Mouse (Mus musculus): ENCODE measurements at regions not wholly inside any gene's neighbourhood (a gene's known extent, or its start where the extent isn't known, plus 50 kb on each side); places are given as distances from the start of the nearest gene placed in this dataset.

DNA sequence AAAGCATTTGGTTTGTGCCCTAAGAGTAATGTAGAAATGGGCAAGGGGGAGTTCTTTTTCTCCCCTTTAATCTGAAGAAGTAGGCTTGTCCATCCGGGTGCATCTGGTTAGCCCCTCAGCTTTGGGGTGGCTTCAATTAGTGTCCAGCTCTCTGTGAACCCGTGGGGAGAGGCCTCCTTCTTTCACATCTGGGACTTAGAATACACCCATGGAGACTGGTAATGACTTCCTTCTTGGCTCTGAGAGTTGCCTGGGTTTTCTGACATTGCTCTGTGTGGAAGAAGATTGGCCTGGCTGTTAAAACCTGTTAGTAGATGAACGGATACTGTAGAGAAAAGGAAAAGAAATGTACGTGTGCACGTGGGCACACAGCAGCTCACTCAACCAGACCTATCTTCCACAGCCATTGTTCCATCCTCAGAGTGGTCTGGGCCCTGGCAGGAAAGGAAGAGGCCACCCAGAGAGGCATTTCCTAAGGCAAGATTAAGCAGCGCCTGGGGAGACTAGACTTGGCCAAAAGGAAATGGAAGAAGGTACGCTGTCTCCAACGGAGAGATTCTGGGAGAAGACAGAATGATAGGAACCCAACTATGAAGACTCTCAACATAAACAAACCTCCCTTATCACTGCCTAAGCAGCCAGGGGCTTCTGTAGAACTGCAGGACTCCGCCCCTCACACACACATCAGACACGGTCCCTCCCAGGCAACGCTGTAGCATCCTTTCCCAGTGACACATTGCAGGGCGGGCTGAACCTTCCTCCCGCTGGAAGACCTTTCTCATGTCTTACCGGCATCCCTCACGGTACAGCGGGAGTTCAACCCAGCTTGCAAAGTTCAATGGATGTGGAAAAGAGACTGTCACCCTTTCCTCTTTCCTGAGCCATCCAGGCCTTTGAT lies 372.4 kb downstream of the Foxo1 start:
- no peak for DNase-seq

DNA sequence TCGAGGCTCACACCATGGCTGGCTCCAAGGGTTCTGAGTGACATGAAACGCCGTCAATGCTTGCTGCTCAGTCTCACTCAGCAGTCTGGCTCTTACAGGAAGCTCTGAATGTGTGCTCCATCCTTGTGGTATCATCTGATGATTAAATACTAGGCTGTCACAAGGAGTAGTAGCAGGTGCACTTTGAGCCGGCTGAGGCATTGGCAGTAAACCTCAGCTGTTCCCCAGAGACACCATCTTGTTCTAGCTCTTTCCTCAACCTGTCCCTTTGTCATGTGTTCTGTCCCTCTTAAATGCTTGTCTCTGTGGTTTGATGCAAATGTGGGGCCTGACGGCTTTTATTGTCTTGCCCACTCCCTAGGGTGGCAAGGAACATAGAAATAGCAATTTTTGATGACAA lies 370.7 kb downstream of the Foxo1 start:
- DNase-seq, result no peak

DNA sequence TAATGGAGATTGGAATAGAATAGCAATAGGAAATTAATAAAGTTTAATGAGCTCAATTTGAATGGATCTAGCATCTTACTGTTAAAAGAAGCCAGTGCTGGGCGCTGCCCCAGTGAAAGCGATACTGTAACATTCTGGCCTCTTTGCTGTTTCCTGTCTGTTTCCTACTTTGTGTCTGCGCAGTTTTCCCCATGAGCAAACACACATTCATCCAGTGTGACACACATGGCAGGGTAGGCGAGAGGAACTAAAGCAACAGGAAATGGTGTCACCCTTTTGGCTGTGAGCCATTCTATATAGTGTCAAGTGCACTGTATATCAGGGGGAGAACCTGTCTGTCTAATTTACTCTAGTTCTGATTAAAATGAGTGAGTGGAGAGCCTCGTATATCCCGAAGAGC lies 366.2 kb downstream of the Foxo1 start:
- no peak for DNase-seq

DNA sequence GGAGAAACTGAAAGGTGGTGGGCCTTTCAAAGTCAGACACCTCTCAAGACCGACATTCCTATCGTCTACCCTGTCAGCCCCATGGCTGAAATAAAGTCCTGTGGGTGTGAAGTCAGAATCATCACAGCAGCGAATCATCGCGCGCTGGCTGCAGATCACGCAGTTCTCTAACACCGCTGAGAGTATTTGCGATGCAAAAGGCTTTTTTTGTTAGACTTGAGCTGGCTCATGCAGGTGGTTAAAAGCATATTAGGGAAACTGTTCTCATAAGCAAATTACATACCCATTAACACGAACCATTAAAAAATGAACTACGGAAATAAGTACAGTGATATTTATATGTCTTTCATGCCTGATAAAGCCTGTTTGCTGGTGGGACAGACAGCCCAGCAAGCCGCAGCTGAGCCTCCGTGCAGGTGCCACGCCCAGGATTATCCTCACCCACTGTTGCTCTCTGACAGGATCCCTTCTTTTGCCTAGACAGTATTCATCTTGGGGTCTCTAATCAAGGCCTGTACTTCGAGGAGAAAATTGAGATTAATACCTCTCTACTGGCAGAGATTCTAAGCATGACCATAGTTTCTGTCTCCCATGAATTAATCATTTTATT lies 365.5 kb downstream of the Foxo1 start:
- no peak for DNase-seq

DNA sequence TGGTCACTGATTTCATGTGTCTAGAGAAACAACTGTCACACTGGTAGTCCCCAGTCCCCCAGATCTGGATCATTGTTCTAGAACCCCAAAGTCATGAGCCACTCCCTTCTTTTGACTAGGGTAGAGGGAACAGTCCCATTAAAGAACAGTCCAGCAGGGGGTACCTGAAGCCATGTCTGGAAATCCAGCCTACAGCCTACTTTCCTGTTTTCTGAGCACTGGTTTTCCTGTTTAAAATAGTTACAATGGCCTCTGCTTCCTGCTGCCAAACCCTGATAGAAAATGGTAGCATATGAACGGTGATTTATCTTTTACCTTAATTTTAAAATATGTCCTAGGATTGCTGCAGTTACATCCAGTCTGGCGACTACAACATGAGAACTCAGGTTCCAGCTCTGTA lies 364.5 kb downstream of the Foxo1 start:
- no peak for DNase-seq

DNA sequence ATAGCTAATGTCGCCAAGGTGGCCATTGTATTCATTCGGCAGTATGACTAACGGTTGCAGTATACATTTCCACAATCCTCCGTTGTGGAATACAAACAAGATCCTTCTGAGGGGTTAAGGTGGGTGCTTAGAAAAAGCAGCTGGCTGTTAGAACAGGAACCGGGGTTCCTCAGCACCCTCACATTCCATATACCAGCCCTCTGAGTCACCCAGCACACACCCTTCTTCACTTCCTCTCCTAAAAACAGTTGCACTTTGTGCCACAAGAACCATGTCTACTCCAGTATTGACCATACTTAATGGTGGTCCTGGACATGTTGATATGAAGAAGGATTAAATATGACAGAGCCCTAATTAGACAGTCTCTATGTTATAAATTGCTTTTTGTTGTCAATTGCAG lies 362.1 kb downstream of the Foxo1 start:
- DNase-seq, result no peak

DNA sequence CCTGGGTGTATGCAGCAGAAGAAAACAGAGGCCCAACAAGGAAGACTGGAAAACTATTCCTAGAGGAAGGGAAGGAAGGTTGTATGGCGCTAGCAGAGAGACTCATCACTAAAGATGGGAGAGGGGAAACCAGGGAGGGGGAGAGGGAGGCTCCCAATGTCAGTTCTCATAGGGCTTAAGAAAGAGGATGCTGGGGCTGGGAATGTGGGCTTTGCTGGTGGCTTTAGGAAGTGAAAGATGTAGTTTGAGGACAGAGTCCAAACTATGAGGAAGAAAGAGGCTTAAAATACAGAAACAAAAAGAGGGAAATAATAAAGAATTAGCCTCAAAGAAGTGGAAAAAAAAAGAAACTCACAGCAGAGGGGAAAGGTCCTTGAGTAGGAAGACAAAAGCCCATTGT lies 357.0 kb downstream of the Foxo1 start:
- no peak for DNase-seq

DNA sequence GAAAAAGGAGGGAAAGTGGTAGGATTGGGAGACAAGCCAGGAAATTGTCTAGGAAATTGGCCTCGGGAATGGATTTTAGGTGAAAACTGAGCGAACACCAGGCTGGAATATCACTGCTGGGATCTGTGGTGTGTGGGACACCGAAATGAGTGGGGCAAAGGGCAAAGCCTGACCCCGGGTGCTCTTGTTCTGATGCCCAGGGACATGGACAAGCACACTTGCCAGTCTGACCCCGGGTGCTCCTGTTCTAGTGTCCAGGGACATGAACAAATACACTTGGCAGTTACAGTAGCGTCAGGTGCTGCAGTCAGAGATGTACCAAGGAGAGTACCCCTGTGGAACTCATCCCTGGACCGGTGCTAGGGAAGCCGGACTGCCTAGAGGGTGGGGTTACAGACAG lies 354.4 kb downstream of the Foxo1 start:
- DNase-seq, result no peak

DNA sequence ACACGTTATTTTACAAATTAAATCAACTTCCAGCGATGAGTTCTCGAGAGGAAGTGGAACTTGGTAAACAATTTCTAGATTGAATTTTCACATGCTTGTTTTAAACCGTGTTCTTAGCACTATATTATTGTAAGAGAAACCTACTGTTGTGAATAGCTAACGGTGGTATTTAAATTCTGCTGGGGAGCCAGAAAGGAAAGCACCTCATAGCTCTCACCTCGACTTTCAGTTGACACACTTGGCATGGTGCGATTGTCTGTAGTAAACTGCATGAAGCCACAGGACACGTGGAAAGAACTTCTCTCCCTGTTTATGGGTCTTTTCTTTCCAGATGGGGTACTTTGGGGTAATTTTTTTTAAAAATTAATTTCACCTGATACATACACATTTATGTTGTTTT lies 353.8 kb downstream of the Foxo1 start:
- no peak for DNase-seq

DNA sequence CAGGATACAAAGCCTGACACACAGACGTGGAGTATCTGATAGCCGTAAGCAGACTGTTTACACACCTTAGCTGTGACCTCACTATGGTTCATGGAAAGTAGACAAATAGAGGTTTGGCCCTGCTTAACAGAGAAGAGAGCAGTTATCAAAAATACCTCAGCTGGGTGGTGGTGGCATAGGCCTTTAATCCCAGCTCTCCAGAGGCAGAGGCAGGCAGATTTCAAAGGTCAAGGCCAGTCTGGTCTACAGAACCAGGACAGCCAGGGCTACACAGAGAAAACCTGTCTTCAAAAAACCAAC lies 350.7 kb downstream of the Foxo1 start:
- DNase-seq, result no peak

DNA sequence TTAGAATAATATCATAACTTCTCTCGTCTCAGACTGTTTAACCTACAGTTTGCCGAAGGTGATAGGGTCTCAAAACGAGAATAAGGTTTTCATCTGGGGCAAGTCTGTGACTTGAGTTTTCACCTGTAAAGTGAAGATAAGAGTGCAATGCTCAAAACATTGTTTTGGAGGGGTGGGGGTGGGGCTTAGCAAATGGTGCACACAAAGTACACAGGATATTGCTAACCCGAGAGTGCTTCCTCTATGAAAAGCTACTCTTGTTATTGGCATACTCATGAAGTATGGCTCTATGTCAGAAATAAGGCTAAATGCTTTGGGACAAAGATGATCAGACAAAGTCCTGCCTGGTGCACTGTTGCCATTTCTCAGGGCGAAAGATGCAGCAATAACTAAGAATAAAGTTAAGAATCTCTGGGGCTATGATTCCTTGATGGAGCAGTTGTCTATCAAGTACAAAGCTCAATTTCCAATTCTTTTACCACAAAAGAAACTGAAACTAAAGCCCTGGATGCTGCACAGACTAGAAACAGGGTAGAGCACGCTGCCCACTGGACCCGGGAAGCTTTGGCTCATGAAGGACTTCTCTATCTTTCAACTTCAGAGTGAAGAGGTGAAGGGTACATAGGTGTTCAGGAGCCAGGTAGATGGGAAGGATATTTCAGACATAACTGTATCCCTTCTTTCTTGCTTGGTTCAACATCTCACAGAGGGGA lies 350.2 kb downstream of the Foxo1 start:
- no peak for DNase-seq

DNA sequence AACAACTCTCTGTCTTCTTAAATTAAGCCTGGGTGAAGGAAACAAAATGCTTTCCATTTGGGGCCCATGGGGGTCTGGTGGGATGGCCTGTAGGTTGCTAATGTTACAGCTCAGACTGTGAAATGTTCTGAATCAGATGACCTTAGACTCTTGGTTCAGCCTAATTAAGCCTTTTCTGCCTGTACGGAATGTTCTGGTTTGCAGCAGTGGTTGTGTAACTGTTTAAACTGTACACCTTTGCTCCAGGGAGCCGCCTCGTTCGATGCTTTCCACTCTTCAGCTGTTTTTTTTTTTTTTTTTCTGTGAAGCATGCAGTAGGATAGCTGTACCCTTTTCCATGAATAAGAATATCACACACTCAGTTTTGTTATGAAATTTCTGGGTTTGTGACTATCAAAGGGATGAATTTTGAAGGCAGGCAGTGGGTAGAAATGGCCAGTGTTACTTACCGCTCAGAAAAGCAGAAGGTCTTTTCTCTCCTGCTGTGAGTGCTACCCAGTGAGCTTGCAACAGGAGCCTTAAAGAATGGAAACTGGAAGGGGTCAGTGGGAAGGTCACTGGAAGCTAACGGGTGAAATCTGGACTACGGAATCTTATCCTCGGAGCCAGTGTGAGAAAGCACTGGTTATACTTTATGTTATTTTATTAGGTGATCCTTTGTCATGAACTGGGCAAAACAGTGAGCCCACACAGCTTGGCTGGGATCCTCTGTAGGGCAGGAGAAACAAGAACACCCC lies 349.4 kb downstream of the Foxo1 start:
- no peak for DNase-seq

DNA sequence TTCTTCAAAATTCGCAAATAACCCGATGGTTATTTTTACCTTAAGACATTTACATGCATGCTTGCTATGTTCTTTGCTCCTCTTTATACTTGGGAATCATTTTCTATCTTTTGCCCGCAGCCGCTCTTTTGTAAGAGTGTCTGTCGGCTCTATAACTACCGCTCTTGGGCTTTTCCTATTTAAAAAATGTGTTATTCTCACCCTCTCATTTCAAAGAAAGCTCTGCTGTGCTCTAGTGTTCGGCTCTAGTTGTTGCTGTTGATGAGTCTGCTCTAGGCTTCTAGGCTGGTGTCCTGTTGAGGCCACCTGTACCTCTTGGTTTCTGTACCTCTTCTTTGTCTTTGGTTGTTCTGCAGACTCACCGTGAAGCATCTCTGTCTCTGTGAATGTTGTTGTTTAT lies 343.7 kb downstream of the Foxo1 start:
- no peak for DNase-seq

DNA sequence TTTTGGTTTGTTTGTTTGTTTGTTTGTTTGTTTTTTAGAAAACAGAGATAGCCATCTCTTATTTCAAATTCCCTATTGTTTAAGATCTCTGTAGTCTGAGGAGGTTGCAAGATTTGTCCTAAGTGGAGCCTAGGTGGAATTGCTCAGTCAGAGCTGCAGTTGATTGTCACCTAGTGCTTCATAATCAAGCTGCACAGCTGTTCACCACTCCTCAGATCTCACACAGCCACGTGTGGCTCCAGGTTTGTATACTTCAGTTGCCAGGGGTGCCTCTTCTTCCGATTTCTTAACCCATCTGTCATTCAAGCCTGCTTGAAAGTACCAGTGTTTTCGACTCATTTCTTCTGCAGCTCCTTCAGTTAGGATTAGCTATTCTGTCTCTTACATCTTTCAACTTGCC lies 342.3 kb downstream of the Foxo1 start:
- no peak for DNase-seq

DNA sequence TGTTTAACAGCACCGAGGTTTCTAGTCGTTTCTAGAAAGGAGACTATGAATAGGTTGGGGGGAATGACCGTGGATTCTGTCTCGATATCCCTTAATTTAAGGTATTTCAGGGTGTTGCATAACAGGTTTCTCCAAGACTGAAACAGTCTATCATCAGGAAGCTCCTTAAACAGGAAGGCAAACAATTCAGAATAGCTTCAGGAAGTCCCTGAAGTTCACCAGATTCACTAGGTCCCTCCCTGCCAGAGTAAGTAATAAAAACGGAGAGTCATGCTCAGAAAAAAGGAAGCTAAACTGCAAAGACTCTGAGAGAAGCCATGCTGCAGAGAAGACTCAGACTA lies 339.9 kb downstream of the Foxo1 start:
- no peak for DNase-seq

DNA sequence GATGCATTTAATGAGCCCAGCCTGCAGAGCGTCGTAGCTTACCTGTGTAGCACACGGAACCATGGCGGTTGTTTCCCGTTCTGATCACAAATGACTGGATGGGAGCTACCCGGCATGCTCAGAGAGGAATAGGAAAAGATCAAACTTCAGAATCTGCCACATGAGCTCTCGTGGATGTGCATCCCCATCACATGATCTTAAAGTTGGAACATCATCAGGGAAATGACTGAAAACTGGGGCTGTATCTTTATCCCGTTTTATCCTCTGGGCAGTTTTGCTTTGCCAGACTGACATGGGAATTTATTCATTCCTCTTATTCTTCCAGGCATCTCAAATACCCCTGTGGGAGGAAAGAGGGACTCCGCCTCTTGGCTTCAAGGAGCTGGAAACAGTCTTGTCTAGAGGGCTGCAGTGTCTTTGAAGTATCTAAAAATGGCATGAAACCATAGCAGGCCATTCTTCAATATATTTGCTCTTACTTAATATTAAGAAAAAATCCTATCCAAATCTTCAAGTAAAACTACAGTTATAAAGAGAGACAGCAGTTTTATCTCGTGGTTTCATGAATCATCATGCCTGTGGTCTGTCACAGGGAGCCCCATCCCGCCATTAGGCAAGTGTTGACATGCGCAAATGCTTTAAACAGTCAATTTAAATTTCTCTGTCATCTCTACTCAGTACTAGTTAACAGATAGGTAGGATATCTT lies 339.4 kb downstream of the Foxo1 start:
- DNase-seq, result no peak

DNA sequence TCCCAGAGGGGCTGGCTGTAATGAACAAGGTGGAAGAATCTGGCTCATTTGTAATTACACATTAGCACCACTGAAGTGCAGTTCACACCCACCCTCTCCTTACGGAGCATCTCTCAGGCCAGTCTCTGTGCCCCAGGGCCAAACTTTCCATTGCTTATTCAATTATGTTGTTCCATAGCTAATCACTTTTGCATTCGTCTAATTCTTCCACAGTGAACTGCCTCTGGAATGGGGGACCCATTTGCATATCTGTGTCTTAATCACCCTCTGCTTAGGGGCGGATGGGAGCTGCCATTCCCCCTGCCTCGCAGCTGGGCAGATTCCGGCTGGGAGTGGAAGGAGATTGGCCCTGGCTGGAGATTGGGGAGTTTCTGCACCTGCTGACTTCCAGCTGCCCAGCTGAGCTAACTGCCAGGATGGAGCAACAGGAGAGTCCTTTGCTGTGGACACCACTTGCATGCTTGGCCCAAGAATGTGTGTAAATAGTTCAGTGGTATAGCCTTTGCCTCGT lies 337.2 kb downstream of the Foxo1 start:
- DNase-seq, result no peak

DNA sequence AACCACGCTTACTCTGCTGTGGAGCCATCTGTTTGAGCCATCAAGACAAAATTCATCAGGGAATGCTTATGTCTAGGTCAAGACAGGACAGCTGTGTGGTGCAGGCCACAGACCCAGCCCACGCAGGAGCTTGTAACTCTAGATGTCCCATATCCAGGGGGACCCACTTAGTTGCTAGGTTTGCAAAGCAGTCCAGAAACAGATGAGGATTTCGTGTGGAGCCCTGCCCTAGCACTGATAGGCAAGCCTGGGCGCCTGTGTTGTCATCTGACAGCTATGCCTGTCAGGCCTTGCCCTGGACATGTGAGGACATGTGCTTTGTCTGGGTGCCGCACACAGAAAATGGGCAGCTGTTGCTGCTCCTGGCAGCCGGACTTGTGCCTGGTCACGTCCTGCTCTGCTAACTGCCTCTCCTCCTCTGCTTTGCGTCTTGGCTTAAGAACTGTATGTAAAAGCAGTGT lies 335.1 kb downstream of the Foxo1 start:
- peak; percentile 42 for DNase-seq

DNA sequence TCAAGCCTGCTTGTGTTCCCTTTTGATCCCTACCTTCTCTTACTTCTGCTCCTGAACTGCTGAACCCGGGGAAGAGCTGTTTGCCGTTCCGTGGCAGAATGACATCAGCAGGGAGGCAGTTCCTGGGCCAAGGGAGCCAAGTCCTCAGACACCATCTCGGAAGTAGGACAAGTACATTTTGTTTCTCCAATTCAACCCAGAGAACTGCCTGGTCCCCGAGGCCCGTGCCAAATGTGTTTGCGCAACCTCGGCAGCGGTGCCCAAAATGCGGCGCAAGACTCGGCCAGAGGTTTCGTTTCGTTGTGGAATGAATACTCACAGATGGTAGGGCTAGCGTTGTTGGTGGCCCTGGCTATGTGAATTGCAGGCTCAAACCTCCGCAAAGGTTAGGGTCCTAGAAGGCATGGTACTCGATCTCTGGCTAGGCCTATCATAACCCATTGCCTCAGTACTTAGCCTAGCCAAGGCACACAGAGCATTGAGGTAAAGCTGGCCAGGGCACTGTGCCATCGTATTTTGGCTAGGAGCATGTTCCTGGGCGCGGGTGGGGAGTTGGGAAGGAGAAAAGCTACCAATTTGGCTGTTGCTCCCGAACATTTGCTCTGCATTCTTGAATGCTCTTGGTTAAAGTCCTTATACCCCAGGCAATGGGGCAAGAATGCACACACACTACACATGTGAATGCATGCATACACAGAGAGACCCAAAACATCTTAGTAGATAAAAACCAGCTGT lies 333.0 kb downstream of the Foxo1 start:
- DNase-seq, result no peak

DNA sequence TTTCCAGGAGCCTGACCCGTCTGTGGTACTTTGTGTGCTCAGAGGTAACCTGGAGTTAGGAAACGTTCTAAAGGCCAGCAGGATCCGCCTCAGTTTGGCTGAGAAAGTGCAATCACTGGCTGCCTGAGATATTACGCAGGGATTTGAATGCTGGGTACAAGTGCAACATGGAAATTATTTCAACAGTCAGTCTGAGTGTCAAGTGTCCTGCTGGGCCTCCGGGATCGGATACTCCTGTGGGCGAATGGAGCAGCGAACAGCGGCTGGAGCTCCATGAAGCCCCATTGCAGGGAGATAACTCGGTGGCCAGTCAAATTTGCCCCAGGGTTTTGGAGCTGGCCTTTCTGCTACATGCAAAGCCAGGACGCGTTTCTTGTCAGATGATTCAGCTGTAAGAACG lies 332.4 kb downstream of the Foxo1 start:
- DNase-seq, result no peak

DNA sequence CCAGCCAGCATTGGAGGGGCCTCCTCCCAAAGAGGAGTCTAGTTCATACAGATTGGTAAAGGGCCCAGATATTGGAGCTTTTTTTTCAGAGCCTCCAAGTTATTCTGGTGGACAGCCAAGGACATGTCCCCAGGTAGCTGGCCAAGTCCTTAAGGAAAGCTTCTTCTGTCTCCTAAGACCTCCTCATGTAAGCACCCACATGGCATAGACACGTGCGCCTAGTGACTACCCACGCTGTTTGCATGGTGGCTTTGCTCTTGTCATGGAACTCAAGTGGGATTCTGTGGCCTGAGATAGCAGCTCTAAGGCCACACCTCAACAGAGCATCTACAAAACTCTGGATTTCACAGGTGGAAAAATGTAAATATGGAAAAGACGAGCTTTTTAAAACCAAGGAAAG lies 332.0 kb downstream of the Foxo1 start:
- DNase-seq, result no peak

DNA sequence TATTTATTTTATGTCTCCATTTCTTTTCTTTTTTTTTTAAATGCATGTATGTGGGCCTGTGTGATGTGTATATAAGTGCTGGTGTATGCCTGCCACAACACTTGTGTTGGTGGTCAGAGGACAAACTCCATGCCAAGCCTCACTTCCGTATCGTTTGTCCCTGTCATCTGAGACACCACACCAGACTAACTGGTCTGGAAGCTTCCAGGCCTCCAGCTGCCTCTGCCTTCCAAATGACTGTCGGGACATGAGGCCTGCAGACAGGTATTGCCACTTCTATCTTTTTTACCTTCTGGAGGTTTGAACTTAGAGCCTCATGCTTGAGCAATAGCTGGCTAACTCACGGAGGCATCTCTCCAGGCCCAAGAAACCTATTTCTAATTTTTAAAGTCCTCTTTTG lies 318.3 kb downstream of the Foxo1 start:
- DNase-seq, result no peak
